Mouse (Mus musculus): ENCODE measurements at regions not wholly inside any gene's neighbourhood (a gene's known extent, or its start where the extent isn't known, plus 50 kb on each side); places are given as distances from the start of the nearest gene placed in this dataset.

DNA sequence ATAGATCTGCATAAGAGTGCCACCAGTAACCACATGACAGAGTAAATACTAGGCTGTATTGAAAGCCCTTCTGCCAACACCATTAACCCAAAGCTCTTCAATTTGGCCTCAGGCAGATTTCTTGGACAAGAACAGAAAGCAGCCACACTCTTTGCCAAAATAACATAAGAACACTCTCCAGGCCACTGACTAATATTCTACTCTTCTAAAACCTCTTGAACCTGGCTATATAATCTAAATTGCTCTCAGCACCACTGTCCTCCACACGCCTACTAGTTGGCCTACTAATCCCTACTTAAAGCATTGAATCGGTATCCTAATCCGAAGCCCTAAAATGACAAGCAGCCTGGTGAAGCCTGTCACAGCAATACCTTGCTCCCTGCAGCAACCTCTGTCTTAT lies 467.5 kb downstream of the 1700129C05Rik start:
- H3K9me3 ChIP-seq: no peaks in the 10 kb centered on the region
- H3K9ac ChIP-seq (replicated peaks): no peak overlapping the region
- 85% methylated on average over 3 of the region's 3 CpGs for WGBS
- H3K4me2 ChIP-seq: no peak overlapping the region
- H3K27ac ChIP-seq: no peak overlapping the region
- no peaks in the 10 kb centered on the region for H3K36me3 ChIP-seq
- no peak overlapping the region for H3K4me3 ChIP-seq (replicated peaks)
- H3K4me1 ChIP-seq (replicated peaks): no peaks in the 10 kb centered on the region
- H3K27me3 ChIP-seq: no peaks in the 10 kb centered on the region
- no peak for ATAC-seq (ENCODE audit: insufficient number of reproducible peaks, insufficient read depth, low FRiP score, low TSS enrichment, low read depth)

DNA sequence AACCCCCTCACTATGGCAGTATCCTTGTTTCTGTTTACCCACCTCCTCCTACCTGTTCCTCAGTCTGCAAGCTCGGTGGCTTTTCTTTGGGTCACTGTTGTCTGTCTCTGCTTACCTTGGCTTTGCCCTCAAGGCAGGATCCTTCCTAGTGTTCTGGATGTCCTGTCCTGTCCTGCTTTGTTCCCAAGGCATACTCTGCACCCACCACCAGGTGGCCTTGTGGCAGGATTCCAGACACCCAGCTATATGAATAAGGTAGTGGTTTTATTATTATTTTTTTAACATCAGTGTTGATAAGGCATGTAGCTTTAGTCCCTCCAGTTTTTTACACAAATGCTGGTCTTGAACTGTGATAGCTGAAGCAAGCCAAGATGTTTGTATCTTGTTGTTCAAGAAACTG lies 478.7 kb downstream of the 1700129C05Rik start:
- no peak overlapping the region for H3K4me3 ChIP-seq (replicated peaks)
- no peaks in the 10 kb centered on the region for H3K9me3 ChIP-seq
- no peaks in the 10 kb centered on the region for H3K27me3 ChIP-seq
- ATAC-seq (ENCODE audit: insufficient number of reproducible peaks, insufficient read depth, low FRiP score, low TSS enrichment, low read depth): no peak
- H3K4me2 ChIP-seq: no peak overlapping the region
- H3K9ac ChIP-seq (replicated peaks): no peak overlapping the region
- H3K4me1 ChIP-seq (replicated peaks): peaks cover 7% of the 10 kb centered on the region; the same call in 1 of the 2 replicates
- H3K36me3 ChIP-seq: no peaks in the 10 kb centered on the region
- 17% methylated on average over 1 of the region's 1 CpGs for WGBS
- no peak overlapping the region for H3K27ac ChIP-seq

DNA sequence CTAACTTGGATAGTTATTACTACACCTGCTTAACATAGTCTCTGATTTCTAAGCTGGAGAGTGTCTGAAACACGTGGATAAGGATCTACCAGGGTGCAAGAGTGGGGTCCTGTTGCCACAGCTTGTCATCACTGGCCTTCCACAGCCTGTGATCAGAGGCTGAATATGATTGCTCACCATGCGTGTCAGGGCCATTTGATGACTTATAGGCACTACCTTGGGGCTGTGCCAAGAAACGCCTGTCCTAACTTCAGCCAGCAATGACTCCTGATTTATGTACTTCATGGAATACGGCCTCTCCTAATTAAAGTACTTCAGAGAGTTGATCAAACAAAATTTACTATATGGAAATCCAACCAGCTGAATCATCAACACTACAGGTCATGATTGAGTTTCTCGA lies 480.1 kb downstream of the 1700129C05Rik start:
- H3K9me3 ChIP-seq: no peaks in the 10 kb centered on the region
- ATAC-seq (ENCODE audit: insufficient number of reproducible peaks, insufficient read depth, low FRiP score, low TSS enrichment, low read depth): no peak
- no peak overlapping the region for H3K9ac ChIP-seq (replicated peaks)
- H3K36me3 ChIP-seq: no peaks in the 10 kb centered on the region
- no peak overlapping the region for H3K4me2 ChIP-seq
- H3K4me1 ChIP-seq (replicated peaks): peaks cover 9% of the 10 kb centered on the region; the same call in 1 of the 2 replicates
- 52% methylated on average over 5 of the region's 5 CpGs for WGBS
- H3K27me3 ChIP-seq: no peaks in the 10 kb centered on the region
- no peak overlapping the region for H3K4me3 ChIP-seq (replicated peaks)
- H3K27ac ChIP-seq: no peak overlapping the region

DNA sequence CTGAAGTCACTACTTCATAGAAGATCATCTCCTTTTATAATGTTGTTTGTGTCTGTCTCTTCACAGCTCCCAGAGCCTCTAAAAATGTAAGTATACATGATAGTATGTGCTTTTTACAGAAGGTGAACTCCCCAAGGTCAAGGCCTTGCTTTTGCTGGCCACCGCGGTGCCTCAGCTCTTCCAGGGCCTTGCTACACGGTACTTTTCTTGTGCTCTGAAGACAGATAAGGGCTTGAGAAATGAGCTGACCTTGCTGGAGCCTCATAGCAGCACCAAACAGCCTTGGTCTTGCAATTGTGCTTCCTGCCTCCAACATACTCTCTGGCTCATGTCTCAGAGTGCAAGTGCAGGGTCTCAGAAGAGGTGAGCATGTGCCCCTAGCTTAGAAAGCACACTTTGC lies 481.3 kb downstream of the 1700129C05Rik start:
- H3K27ac ChIP-seq: no peak overlapping the region
- ATAC-seq (ENCODE audit: insufficient number of reproducible peaks, insufficient read depth, low FRiP score, low TSS enrichment, low read depth): no peak

DNA sequence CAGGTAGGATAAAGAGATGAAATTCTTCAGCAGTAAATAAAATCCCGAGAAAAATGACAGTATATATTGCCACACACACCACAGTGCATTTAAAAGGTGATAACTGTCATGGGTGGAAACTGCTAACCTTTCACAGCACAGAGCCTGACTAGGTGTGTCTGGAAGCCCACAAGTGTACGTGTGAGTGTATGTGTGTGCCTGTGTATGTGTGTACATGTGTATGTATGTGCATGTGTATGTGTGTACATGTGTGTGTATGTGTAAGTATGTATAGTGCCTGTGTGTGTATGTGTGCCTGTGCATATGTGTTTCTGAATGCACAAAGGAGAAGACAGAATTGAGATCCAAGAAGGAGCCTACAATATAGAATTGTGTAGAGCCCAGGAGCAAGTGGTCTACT lies 485.4 kb downstream of the 1700129C05Rik start:
- Histone ChIP-seq H3K4me2 (no peak overlapping the region), H3K9ac (replicated peaks) (no peak overlapping the region), H3K36me3 (no peaks in the 10 kb centered on the region), H3K4me3 (replicated peaks) (no peak overlapping the region), H3K4me1 (replicated peaks) (peaks cover 31% of the 10 kb centered on the region), H3K27me3 (no peaks in the 10 kb centered on the region), H3K9me3 (no peaks in the 10 kb centered on the region), H3K27ac (peak overlapping the region; percentile 79)
- no peak for ATAC-seq (ENCODE audit: insufficient number of reproducible peaks, insufficient read depth, low FRiP score, low TSS enrichment, low read depth)
- 44% methylated on average over 2 of the region's 2 CpGs for WGBS

More for the DNA sequence above, 481.3 kb downstream of the 1700129C05Rik start:
- Histone ChIP-seq H3K4me3 (replicated peaks) (no peak overlapping the region), H3K9ac (replicated peaks) (no peak overlapping the region), H3K27me3 (no peaks in the 10 kb centered on the region), H3K4me1 (replicated peaks) (peaks cover 21% of the 10 kb centered on the region), H3K36me3 (no peaks in the 10 kb centered on the region), H3K9me3 (no peaks in the 10 kb centered on the region), H3K4me2 (no peak overlapping the region)
- 72% methylated on average over 3 of the region's 3 CpGs for WGBS

DNA sequence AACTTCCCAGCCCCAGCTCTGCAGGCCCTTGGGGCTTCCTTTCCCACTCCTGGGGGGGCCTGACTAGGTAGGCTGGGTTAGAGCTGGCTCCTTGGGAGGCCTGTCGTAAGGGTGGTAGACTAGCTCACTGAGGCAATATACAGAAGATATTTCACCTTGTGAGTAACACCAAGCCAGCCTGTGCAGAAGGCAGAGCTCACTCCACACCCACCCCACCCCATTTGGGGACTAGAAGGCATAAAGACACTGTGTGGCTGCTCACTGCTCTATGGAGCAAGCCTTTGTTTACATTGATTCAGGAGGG lies 485.8 kb downstream of the 1700129C05Rik start:
- Histone ChIP-seq H3K4me3 (replicated peaks) (no peak overlapping the region), H3K9ac (replicated peaks) (no peak overlapping the region), H3K9me3 (no peaks in the 10 kb centered on the region), H3K36me3 (no peaks in the 10 kb centered on the region), H3K27me3 (no peaks in the 10 kb centered on the region), H3K4me1 (replicated peaks) (peaks cover 31% of the 10 kb centered on the region), H3K4me2 (no peak overlapping the region), H3K27ac (peak overlapping the region; percentile 79)
- 15% methylated on average over 1 of the region's 1 CpGs for WGBS
- peak; percentile 63; the same call in 1 of the 2 replicates for ATAC-seq (ENCODE audit: insufficient number of reproducible peaks, insufficient read depth, low FRiP score, low TSS enrichment, low read depth)

DNA sequence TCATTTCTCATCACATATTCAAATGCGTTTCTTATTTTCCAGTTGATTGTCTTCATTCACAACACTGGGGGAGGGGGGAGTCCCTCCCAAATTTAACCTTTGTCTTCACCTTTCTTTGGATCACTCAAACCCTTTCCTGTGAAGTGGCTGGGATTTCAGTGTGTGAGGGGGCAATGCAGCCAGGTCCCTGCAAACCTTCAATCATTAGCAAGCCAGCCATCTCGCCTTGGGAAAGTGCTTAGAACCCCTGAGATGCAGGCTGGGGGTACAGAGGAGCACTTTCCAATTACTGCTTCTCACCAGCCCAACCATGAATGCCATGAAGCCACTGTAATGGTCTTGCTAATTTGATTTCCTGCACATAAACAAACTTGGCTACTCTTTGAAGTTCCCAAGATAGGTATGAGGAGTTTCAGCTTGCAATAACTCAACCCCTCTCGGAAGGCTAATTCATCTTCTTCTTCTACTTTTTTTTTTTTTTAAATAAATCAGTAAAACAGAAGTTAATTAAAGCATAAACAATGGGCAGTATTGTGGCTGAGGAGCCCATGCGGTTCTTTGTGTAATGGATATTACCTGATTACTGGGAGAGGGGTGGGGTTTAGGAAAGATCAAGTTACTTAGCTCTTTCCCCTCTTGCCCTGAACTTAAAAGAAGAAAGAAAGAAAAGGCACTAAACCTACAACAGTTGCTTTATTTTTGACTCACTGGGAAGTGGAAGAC lies 486.3 kb downstream of the 1700129C05Rik start:
- no peaks in the 10 kb centered on the region for H3K9me3 ChIP-seq
- no peaks in the 10 kb centered on the region for H3K27me3 ChIP-seq
- H3K9ac ChIP-seq (replicated peaks): no peak overlapping the region
- peak; percentile 63; the same call in 1 of the 2 replicates for ATAC-seq (ENCODE audit: insufficient number of reproducible peaks, insufficient read depth, low FRiP score, low TSS enrichment, low read depth)
- 9% methylated on average over 4 of the region's 4 CpGs for WGBS
- peak overlapping the region; percentile 15; the same call in 1 of the 2 replicates for H3K4me2 ChIP-seq
- H3K27ac ChIP-seq: peak overlapping the region; percentile 79
- H3K4me1 ChIP-seq (replicated peaks): peaks cover 31% of the 10 kb centered on the region
- no peaks in the 10 kb centered on the region for H3K36me3 ChIP-seq
- H3K4me3 ChIP-seq (replicated peaks): no peak overlapping the region

DNA sequence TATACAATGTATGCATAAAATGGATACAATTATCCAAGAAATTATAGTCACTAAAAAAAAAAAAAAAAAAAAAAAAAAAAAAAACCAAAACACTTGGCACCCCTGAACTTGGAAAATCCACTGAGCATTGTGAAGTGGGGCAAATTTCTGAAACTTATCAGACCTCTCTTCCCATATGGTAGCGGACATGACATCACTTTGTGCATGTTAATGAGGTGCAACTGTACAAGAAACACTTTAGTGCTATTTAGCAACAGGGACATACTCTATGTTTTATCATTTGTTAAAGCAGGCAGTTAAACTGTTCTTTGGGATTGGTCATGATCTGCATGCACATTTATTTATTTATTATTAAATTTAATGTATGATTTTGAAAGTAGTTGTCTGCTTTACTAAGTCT lies 489.7 kb downstream of the 1700129C05Rik start:
- 0 out of 2 replicates have a peak, but pooled peaks cover 6% of the 10 kb centered on the region for H3K27me3 ChIP-seq
- no peak overlapping the region for H3K9ac ChIP-seq (replicated peaks)
- no peaks in the 10 kb centered on the region for H3K9me3 ChIP-seq
- H3K4me3 ChIP-seq (replicated peaks): no peak overlapping the region
- no peak overlapping the region for H3K4me2 ChIP-seq
- no peak for ATAC-seq (ENCODE audit: insufficient number of reproducible peaks, insufficient read depth, low FRiP score, low TSS enrichment, low read depth)
- no peaks in the 10 kb centered on the region for H3K36me3 ChIP-seq
- H3K4me1 ChIP-seq (replicated peaks): peaks cover 31% of the 10 kb centered on the region
- no peak overlapping the region for H3K27ac ChIP-seq
- WGBS: 81% methylated on average over 1 of the region's 1 CpGs

DNA sequence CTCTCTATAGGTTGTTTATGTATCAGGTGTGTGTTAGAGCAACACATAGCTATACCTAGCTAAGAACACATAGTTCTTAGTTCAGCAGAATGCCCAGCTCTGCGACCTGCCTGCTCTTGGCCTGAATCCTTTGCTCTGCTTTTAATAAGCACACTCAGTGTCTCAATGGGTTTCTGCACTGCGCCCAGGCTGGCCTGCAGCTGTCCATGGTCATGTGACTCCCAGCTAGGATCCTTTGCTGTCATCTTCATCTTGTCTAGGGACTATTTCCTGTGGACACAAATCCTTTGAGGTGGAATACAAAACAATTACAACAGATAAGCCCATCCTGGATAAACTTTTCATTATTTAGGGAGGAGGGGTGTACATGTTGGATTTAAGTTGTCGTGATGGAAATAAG lies 490.7 kb downstream of the 1700129C05Rik start:
- H3K4me3 ChIP-seq (replicated peaks): no peak overlapping the region
- 0 out of 2 replicates have a peak, but pooled peaks cover 7% of the 10 kb centered on the region for H3K27me3 ChIP-seq
- 57% methylated on average over 3 of the region's 3 CpGs for WGBS
- no peaks in the 10 kb centered on the region for H3K36me3 ChIP-seq
- H3K27ac ChIP-seq: no peak overlapping the region
- H3K4me1 ChIP-seq (replicated peaks): peaks cover 23% of the 10 kb centered on the region
- no peak overlapping the region for H3K4me2 ChIP-seq
- no peaks in the 10 kb centered on the region for H3K9me3 ChIP-seq
- no peak for ATAC-seq (ENCODE audit: insufficient number of reproducible peaks, insufficient read depth, low FRiP score, low TSS enrichment, low read depth)
- no peak overlapping the region for H3K9ac ChIP-seq (replicated peaks)

DNA sequence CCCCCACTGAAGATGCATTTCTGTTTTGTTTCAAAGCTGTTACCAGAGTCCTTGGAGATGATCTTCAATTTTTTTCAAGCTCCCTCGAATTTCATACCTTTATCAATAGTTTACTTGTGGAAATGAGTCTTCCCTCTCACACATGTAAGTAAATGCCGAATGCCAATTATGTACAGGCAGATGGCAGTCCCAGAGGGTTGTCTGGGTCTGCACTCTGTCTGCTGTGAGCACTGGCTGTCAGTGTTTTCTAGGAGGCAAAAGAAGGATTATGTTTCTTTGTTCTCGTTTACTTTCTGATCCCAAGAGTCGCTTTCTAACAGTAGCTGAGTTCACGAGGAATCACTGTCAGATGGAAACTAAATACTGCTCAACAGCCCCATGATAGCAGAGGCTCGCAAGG lies 491.5 kb downstream of the 1700129C05Rik start:
- ATAC-seq (ENCODE audit: insufficient number of reproducible peaks, insufficient read depth, low FRiP score, low TSS enrichment, low read depth): no peak
- Histone ChIP-seq H3K4me2 (no peak overlapping the region), H3K27ac (no peak overlapping the region), H3K4me1 (replicated peaks) (peaks cover 15% of the 10 kb centered on the region), H3K9ac (replicated peaks) (no peak overlapping the region), H3K36me3 (no peaks in the 10 kb centered on the region), H3K27me3 (0 out of 2 replicates have a peak, but pooled peaks cover 7% of the 10 kb centered on the region), H3K4me3 (replicated peaks) (no peak overlapping the region), H3K9me3 (no peaks in the 10 kb centered on the region)
- WGBS: 42% methylated on average over 6 of the region's 6 CpGs

DNA sequence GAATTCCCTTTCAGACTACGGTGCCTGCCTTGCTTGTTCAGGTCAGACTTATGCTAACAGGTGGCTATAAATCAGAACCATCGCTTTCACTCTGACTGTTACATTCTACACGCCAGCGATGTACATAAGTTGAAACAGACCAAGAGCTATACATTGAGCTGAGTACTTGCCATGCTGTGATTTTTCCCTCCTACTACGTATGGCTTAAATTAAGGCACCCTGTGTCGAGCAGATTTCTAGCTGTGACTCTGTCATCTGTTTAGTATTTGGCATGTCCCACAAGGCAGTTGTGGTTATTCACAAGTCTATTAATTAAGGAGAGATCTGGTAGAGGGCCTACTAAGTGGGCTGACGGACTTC lies 504.4 kb downstream of the 1700129C05Rik start:
- peak; percentile 87; the same call in 1 of the 2 replicates for ATAC-seq (ENCODE audit: insufficient number of reproducible peaks, insufficient read depth, low FRiP score, low TSS enrichment, low read depth)
- H3K4me3 ChIP-seq (replicated peaks): no peak overlapping the region
- 0 out of 2 replicates have a peak, but pooled peaks cover 4% of the 10 kb centered on the region for H3K27me3 ChIP-seq
- 10% methylated on average over 7 of the region's 7 CpGs for WGBS
- H3K9ac ChIP-seq (replicated peaks): no peak overlapping the region
- no peaks in the 10 kb centered on the region for H3K36me3 ChIP-seq
- H3K27ac ChIP-seq: peak overlapping the region; percentile 29; the same call in 1 of the 2 replicates
- H3K4me2 ChIP-seq: 0 out of 2 replicates have a peak overlapping the region, but pooled peaks have one; percentile 4
- H3K9me3 ChIP-seq: no peaks in the 10 kb centered on the region
- H3K4me1 ChIP-seq (replicated peaks): peaks cover 22% of the 10 kb centered on the region
